Mouse (Mus musculus) kidney, adult 2 months (tissue): ENCODE measurements around the gene Erc2. TPM values are rescaled to one million over a fixed set of nuclear protein-coding genes. Genes with fewer than 3 reads are reported as not detected.

Source experiments
- DNase-seq: peaks from one replicate; pipeline ENCODE4 v3.0.0; 2021
- H3K27ac ChIP-seq: fragments of 200-500 bp; 2 replicates; pipeline ENCODE4 v1.5.1; 2012; ENCODE audit warnings: low read depth, low read length, control low read depth, inconsistent platforms; ENCODE audit not compliant: insufficient read depth
- H3K27me3 ChIP-seq: fragments of 200-500 bp; replicated peaks from 2 replicates; pipeline ENCODE4 v1.6.1; 2012; ENCODE audit warnings: mild to moderate bottlenecking, moderate library complexity, low read length, inconsistent platforms; ENCODE audit not compliant: control insufficient read depth, insufficient read depth
- H3K36me3 ChIP-seq: fragments of 200-500 bp; 2 replicates; pipeline ENCODE4 v1.6.1; 2012; ENCODE audit warnings: mild to moderate bottlenecking, moderate library complexity, low read length, inconsistent platforms; ENCODE audit not compliant: control insufficient read depth, insufficient read depth
- H3K4me1 ChIP-seq: fragments of 200-500 bp; 2 replicates; pipeline ENCODE4 v1.6.1; 2011; ENCODE audit warnings: low read length; ENCODE audit not compliant: control insufficient read depth, insufficient read depth
- H3K4me3 ChIP-seq: fragments of 200-500 bp; 2 replicates; pipeline ENCODE4 v1.5.1; 2011; ENCODE audit warnings: mild to moderate bottlenecking, low read depth, low read length, control low read depth; ENCODE audit not compliant: insufficient read depth
- CTCF ChIP-seq: fragments of 200-500 bp; conservative IDR thresholded peaks from 2 replicates; pipeline ENCODE4 v1.5.1; 2011; ENCODE audit warnings: low read depth, mild to moderate bottlenecking, control low read depth, low read length, moderate library complexity, mixed read lengths; ENCODE audit not compliant: insufficient read depth, insufficient read length
- POLR2A ChIP-seq: fragments of 200-500 bp; IDR thresholded peaks from one replicate; pipeline ENCODE4 v1.6.1; 2011; ENCODE audit warnings: low read depth, low read length, control low read depth
- WGBS: fragments of 180-500 bp; shearing (Covaris S2); methylation state at CpG from one replicate; pipeline ENCODE4 v1.1.7; 2018; 5-methylcytosine and 5-hydroxymethylcytosine counted together
- polyA plus RNA-seq: library from polyadenylated mRNA; depleted of rRNA; stranded (reverse); fragments of >200 nt; gene quantifications from 2 replicates; pipeline ENCODE4 v1.2.3, GENCODE M21; 2012; rRNA removed

Gene Erc2
- polyA plus RNA-seq, 1 experiment: 6.9 TPM

- no peak for TF ChIP-seq POLR2A
- TF ChIP-seq CTCF: no peak
- no peak for DNase-seq
- no peak overlapping the region for H3K4me3 ChIP-seq
- H3K36me3 ChIP-seq: no peaks in the 10 kb centered on the region
- 90% methylated on average over 39 of the region's 39 CpGs for WGBS
- H3K27ac ChIP-seq: no peak overlapping the region
- no peaks in the 10 kb centered on the region for H3K4me1 ChIP-seq
- H3K27me3 ChIP-seq: no peaks in the 10 kb centered on the region
These were observed 895.7 kb downstream of the Erc2 start for GRCm38 (mm10) chr14:28517631-28518560.

GRCm38 (mm10) chr14:28521106-28521505, 898.9 kb downstream of the Erc2 start:
- no peaks in the 10 kb centered on the region for H3K27me3 ChIP-seq
- no peak overlapping the region for H3K27ac ChIP-seq
- H3K4me1 ChIP-seq: no peaks in the 10 kb centered on the region
- 90% methylated on average over 1 of the region's 1 CpGs for WGBS
- no peaks in the 10 kb centered on the region for H3K36me3 ChIP-seq
- no peak for TF ChIP-seq CTCF
- no peak for TF ChIP-seq POLR2A
- no peak overlapping the region for H3K4me3 ChIP-seq
- DNase-seq: no peak

- H3K36me3 ChIP-seq: no peaks in the 10 kb centered on the region
- no peak for DNase-seq
- no peak overlapping the region for H3K27ac ChIP-seq
- H3K27me3 ChIP-seq: no peaks in the 10 kb centered on the region
- no peaks in the 10 kb centered on the region for H3K4me1 ChIP-seq
- 89% methylated on average over 21 of the region's 21 CpGs for WGBS
- no peak for TF ChIP-seq POLR2A
- no peak for TF ChIP-seq CTCF
- H3K4me3 ChIP-seq: no peak overlapping the region
These were observed 900.4 kb downstream of the Erc2 start for GRCm38 (mm10) chr14:28522611-28523010.

- TF ChIP-seq CTCF (no peak), POLR2A (no peak)
- Histone ChIP-seq H3K36me3 (no peaks in the 10 kb centered on the region), H3K27ac (no peak overlapping the region), H3K4me1 (no peaks in the 10 kb centered on the region), H3K27me3 (no peaks in the 10 kb centered on the region), H3K4me3 (no peak overlapping the region)
- DNase-seq: no peak
- WGBS: 73% methylated on average over 1 of the region's 1 CpGs
These were observed 903.3 kb downstream of the Erc2 start for GRCm38 (mm10) chr14:28525566-28525965.

Other genes starting within 250 kb of the Erc2 start
- gene Fam208a, start 193.6 kb upstream of the Erc2 start, polyA plus RNA-seq: 5.3 and 6.8 TPM in 2 replicates
- 1.6 and 2.0 TPM in 2 replicates for gene Ccdc66, start 114.0 kb upstream of the Erc2 start, polyA plus RNA-seq